Mouse (Mus musculus) heart, embryonic 14.5 days (tissue): ENCODE results near the gene Ip6k2. TPM values are rescaled to one million over a fixed set of nuclear protein-coding genes. Genes with fewer than 3 reads are reported as not detected.
A peak's percentile ranks its signal among the peaks of the same experiment; 100 is the strongest.

Experiments
- ATAC-seq: fragments of 200-750 bp; cut with Nextera tagmentation; 2 replicates; pipeline ENCODE4 v1.8.0; 2017; ENCODE audit warnings: low read depth, moderate TSS enrichment; ENCODE audit not compliant: insufficient number of reproducible peaks, insufficient read depth, low FRiP score
- H3K27ac ChIP-seq, 2 experiments: fragments of 200-500 bp in 1 of 2; fragments of 300-500 bp in 1 of 2; sonication (generic) in 1 of 2; replicated peaks in 1 of 2; 2 replicates each; pipeline ENCODE4 v1.5.1; 2012 to 2014; ENCODE audit warnings: low read depth in 2 of 2, low read length in 2 of 2, control low read depth in 1 of 2, mild to moderate bottlenecking in 1 of 2, mixed read lengths in 1 of 2; ENCODE audit not compliant: control insufficient read depth in 1 of 2, insufficient read depth in 1 of 2
- H3K27me3 ChIP-seq: fragments of 300-500 bp; sonication (generic); 2 replicates; pipeline ENCODE4 v1.6.1; 2014; ENCODE audit warnings: mild to moderate bottlenecking, low read length, control low read depth; ENCODE audit not compliant: control insufficient read depth, insufficient read depth
- H3K36me3 ChIP-seq: fragments of 300-500 bp; sonication (generic); 2 replicates; pipeline ENCODE4 v1.6.1; 2014; ENCODE audit warnings: mild to moderate bottlenecking, control low read depth, low read length, mixed read lengths; ENCODE audit not compliant: control insufficient read depth, insufficient read depth
- H3K4me1 ChIP-seq, 2 experiments: fragments of 200-500 bp in 1 of 2; fragments of 300-500 bp in 1 of 2; sonication (generic) in 1 of 2; 2 replicates each; pipeline ENCODE4 v1.6.1; 2012 to 2014; ENCODE audit warnings: low read length in 2 of 2, control low read depth in 1 of 2, mixed read lengths in 1 of 2; ENCODE audit not compliant: control insufficient read depth in 2 of 2, insufficient read depth in 2 of 2
- H3K4me2 ChIP-seq: fragments of 300-500 bp; sonication (generic); 2 replicates; pipeline ENCODE4 v1.6.1; 2014; ENCODE audit warnings: mild to moderate bottlenecking, low read length
- H3K4me3 ChIP-seq, 2 experiments: fragments of 200-500 bp in 1 of 2; fragments of 300-500 bp in 1 of 2; sonication (generic) in 1 of 2; 2 replicates each; pipeline ENCODE4 v1.5.1; 2012 to 2014; ENCODE audit warnings: low read length in 2 of 2, mild to moderate bottlenecking in 2 of 2, control low read depth in 1 of 2, low read depth in 1 of 2, moderate library complexity in 1 of 2; ENCODE audit not compliant: control insufficient read depth in 1 of 2, insufficient read depth in 1 of 2
- H3K9ac ChIP-seq: fragments of 300-500 bp; sonication (generic); 2 replicates; pipeline ENCODE4 v1.6.1; 2014; ENCODE audit warnings: mild to moderate bottlenecking, low read length
- H3K9me3 ChIP-seq: fragments of 300-500 bp; sonication (generic); 2 replicates; pipeline ENCODE4 v1.6.1; 2016; ENCODE audit warnings: low read length, control low read depth; ENCODE audit not compliant: control insufficient read depth
- WGBS: fragments of 180-500 bp; shearing (Covaris S2); extraction: QIAGEN DNeasy Blood & Tissue Kit; methylation state at CpG from one replicate; pipeline ENCODE4 v1.1.7; 2014; 5-methylcytosine and 5-hydroxymethylcytosine counted together
- polyA plus RNA-seq: library from polyadenylated mRNA; unstranded; fragments of >200 nt; fragmentation: Nextera tagmentation; extraction: Ambion mirVana; gene quantifications from 2 replicates; pipeline ENCODE4 v1.2.1, GENCODE M21; 2014

Gene Ip6k2
- polyA plus RNA-seq, 1 experiment from 2014 or later: 45.0 TPM

- 46% methylated on average over 1 of the region's 1 CpGs for WGBS
- Histone ChIP-seq H3K27me3 (no peaks in the 10 kb centered on the region), H3K9ac (no peak overlapping the region), H3K9me3 (no peaks in the 10 kb centered on the region), H3K4me1 (peaks cover 16 to 42% of the 10 kb centered on the region in 2 experiments), H3K27ac (peak overlapping the region; percentile 41 to 74; a peak in 2 of 4 replicates), H3K4me3 (no peak overlapping the region), H3K36me3 (peaks cover 63% of the 10 kb centered on the region), H3K4me2 (no peak overlapping the region)
- no peak for ATAC-seq
These were observed 23.2 kb downstream of the Ip6k2 start for GRCm38 (mm10) chr9:108806831-108807230.

- H3K27ac ChIP-seq: peak overlapping the region in 1 of 2 experiments; percentile 74; a peak in 1 of 4 replicates
- H3K36me3 ChIP-seq: peaks cover 63% of the 10 kb centered on the region
- H3K9ac ChIP-seq: peak overlapping the region; percentile 26; the same call in 1 of the 2 replicates
- no peaks in the 10 kb centered on the region for H3K27me3 ChIP-seq
- 69% methylated on average over 5 of the region's 5 CpGs for WGBS
- 0 out of 2 replicates have a peak overlapping the region, but pooled peaks have one; percentile 82 for H3K4me2 ChIP-seq
- H3K9me3 ChIP-seq: no peaks in the 10 kb centered on the region
- no peak for ATAC-seq
- peaks cover 16 to 42% of the 10 kb centered on the region in 2 experiments for H3K4me1 ChIP-seq
- H3K4me3 ChIP-seq: no peak overlapping the region
These were observed 24.1 kb downstream of the Ip6k2 start for GRCm38 (mm10) chr9:108807674-108808073.

- WGBS: under 1% methylated on average over 58 of the region's 62 CpGs
- Histone ChIP-seq H3K4me3 (peak within 1 kb of the TSS; percentile 53 to 74), H3K27ac (peak within 1 kb of the TSS; percentile 41 to 74; a peak in 2 of 4 replicates), H3K36me3 (peaks cover 63% of the 10 kb centered on the region), H3K9ac (peak within 1 kb of the TSS; percentile 90), H3K9me3 (no peaks in the 10 kb centered on the region), H3K4me2 (peak within 1 kb of the TSS; percentile 82), H3K4me1 (peaks cover 16 to 42% of the 10 kb centered on the region in 2 experiments), H3K27me3 (no peaks in the 10 kb centered on the region)
- ATAC-seq: peak; percentile 85
These were observed 24.6 kb downstream of the Ip6k2 start, which contains the start of gene Nckipsd for GRCm38 (mm10) chr9:108808163-108808665. Gene Nckipsd, plus strand, starts transcription at chr9:108808368.

GRCm38 (mm10) chr9:108809188-108809587, 25.6 kb downstream of the Ip6k2 start:
- peak overlapping the region; percentile 12 to 14; a peak in 2 of 4 replicates for H3K27ac ChIP-seq
- H3K9ac ChIP-seq: peak overlapping the region; percentile 90; the same call in 1 of the 2 replicates
- peak; percentile 51; the same call in 1 of the 2 replicates for ATAC-seq
- peak overlapping the region; percentile 53 to 74 for H3K4me3 ChIP-seq
- peaks cover 63% of the 10 kb centered on the region for H3K36me3 ChIP-seq
- WGBS: 42% methylated on average over 5 of the region's 5 CpGs
- peak overlapping the region; percentile 82 for H3K4me2 ChIP-seq
- H3K27me3 ChIP-seq: no peaks in the 10 kb centered on the region
- H3K4me1 ChIP-seq: peaks cover 16 to 42% of the 10 kb centered on the region in 2 experiments
- no peaks in the 10 kb centered on the region for H3K9me3 ChIP-seq

- peaks cover 16 to 42% of the 10 kb centered on the region in 2 experiments for H3K4me1 ChIP-seq
- H3K27ac ChIP-seq: peak overlapping the region; percentile 12 to 14; a peak in 3 of 4 replicates
- 72% methylated on average over 6 of the region's 6 CpGs for WGBS
- H3K36me3 ChIP-seq: peaks cover 63% of the 10 kb centered on the region
- no peak overlapping the region for H3K9ac ChIP-seq
- ATAC-seq: no peak
- no peaks in the 10 kb centered on the region for H3K9me3 ChIP-seq
- H3K4me3 ChIP-seq: no peak overlapping the region
- no peaks in the 10 kb centered on the region for H3K27me3 ChIP-seq
- peak overlapping the region; percentile 82 for H3K4me2 ChIP-seq
These were observed 26.1 kb downstream of the Ip6k2 start for GRCm38 (mm10) chr9:108809723-108810122.

GRCm38 (mm10) chr9:108810516-108810915, 26.9 kb downstream of the Ip6k2 start:
- Histone ChIP-seq H3K27me3 (no peaks in the 10 kb centered on the region), H3K9ac (no peak overlapping the region), H3K4me3 (no peak overlapping the region), H3K4me2 (no peak overlapping the region), H3K36me3 (peaks cover 63% of the 10 kb centered on the region), H3K27ac (no peak overlapping the region), H3K4me1 (peaks cover 16 to 42% of the 10 kb centered on the region in 2 experiments), H3K9me3 (no peaks in the 10 kb centered on the region)
- WGBS: 69% methylated on average over 5 of the region's 5 CpGs
- no peak for ATAC-seq

- Histone ChIP-seq H3K4me1 (peaks cover 0 to under 1% of the 10 kb centered on the region in 2 experiments; a peak in 2 of 4 replicates), H3K27ac (no peak overlapping the region), H3K27me3 (no peaks in the 10 kb centered on the region), H3K9me3 (no peaks in the 10 kb centered on the region), H3K9ac (no peak overlapping the region), H3K4me3 (no peak overlapping the region), H3K36me3 (peaks cover 73% of the 10 kb centered on the region), H3K4me2 (no peak overlapping the region)
- 84% methylated on average over 7 of the region's 7 CpGs for WGBS
- no peak for ATAC-seq
These were observed 32.0 kb downstream of the Ip6k2 start for GRCm38 (mm10) chr9:108815557-108815956.
